Mouse (Mus musculus) erythroblast, embryonic 14.5 days (primary cell): ENCODE results near the gene Cdpf1.

Experiments used
- GATA1 ChIP-seq: IDR thresholded peaks from 2 replicates; pipeline ENCODE4 v1.6.1; 2012; ENCODE audit warnings: low read length, inconsistent platforms, mixed read lengths
- TAL1 ChIP-seq: IDR thresholded peaks from 3 replicates; pipeline ENCODE4 v1.6.1; 2012; ENCODE audit warnings: low read length, inconsistent platforms, mixed read lengths

- TF ChIP-seq GATA1 (no peak), TAL1 (no peak)
Observed at GRCm38 (mm10) chr15:85828071-85828470, 16.6 kb upstream of the Cdpf1 start.
